Mouse (Mus musculus) testis, adult 2 months (tissue): ENCODE measurements around the gene Dpm3.

ENCODE experiments used
- CTCF ChIP-seq: fragments of 200-500 bp; IDR thresholded peaks from 2 replicates; pipeline ENCODE4 v1.5.1; 2012; ENCODE audit warnings: low read depth, mild to moderate bottlenecking, inconsistent platforms, low read length, moderate library complexity; ENCODE audit not compliant: control insufficient read depth, insufficient read depth, insufficient replicate concordance
- POLR2A ChIP-seq: fragments of 200-500 bp; IDR thresholded peaks from 2 replicates; pipeline ENCODE4 v1.6.1; 2012; ENCODE audit warnings: low read depth, mild to moderate bottlenecking, inconsistent platforms, low read length, moderate library complexity; ENCODE audit not compliant: control insufficient read depth

DNA sequence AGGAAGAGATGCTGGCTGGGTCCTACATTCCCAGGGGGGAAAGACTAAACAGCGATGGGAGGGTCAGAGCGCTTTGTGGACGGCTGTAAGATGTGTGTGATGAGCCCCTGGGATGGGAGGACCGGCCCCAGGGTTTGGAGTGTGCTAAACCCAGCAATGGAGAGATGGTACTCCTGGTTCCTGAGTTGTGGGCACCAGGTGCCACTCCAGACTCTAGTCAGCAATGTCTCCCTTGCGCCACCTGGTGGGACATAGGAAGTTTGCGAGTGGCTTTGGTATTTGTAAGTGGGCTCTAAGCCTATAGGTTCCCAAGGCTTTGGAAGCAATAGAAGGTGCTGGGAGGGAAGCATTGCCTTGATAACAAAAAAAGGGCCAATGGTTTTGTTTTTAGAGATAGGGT, 43.3 kb upstream of the Dpm3 start:
- TF ChIP-seq CTCF (peak; percentile 74), POLR2A (no peak)
